Mouse (Mus musculus) ES-Bruce4 (cell line): ENCODE results near the gene Klf16. TPM values are rescaled to one million over a fixed set of nuclear protein-coding genes. Genes with fewer than 3 reads are reported as not detected.

Experiments used
- H3K27ac ChIP-seq: 2 replicates; pipeline ENCODE4 v1.5.1; 2012; ENCODE audit warnings: low read length, inconsistent platforms; ENCODE audit not compliant: insufficient read depth
- H3K27me3 ChIP-seq: 2 replicates; pipeline ENCODE4 v1.6.1; 2012; ENCODE audit warnings: mild to moderate bottlenecking, low read length, inconsistent platforms; ENCODE audit not compliant: control insufficient read depth, poor library complexity, insufficient read depth, severe bottlenecking
- H3K36me3 ChIP-seq: 2 replicates; pipeline ENCODE4 v1.6.1; 2012; ENCODE audit warnings: inconsistent platforms, mild to moderate bottlenecking, low read length, moderate library complexity; ENCODE audit not compliant: control insufficient read depth, poor library complexity, insufficient read depth, severe bottlenecking
- H3K4me1 ChIP-seq: one replicate; pipeline ENCODE4 v1.8.1; 2011; ENCODE audit warnings: low read length; ENCODE audit not compliant: control insufficient read depth, insufficient read depth
- H3K4me3 ChIP-seq: 2 replicates; pipeline ENCODE4 v1.5.1; 2011; ENCODE audit warnings: low read depth, mild to moderate bottlenecking, low read length
- H3K9ac ChIP-seq: 2 replicates; pipeline ENCODE4 v1.6.1; 2012; ENCODE audit warnings: low read depth, mild to moderate bottlenecking, inconsistent platforms; ENCODE audit not compliant: poor library complexity, severe bottlenecking
- H3K9me3 ChIP-seq: replicated peaks from 2 replicates; pipeline ENCODE4 v1.6.1; 2012; ENCODE audit warnings: mild to moderate bottlenecking, low read length, inconsistent platforms; ENCODE audit not compliant: control insufficient read depth, poor library complexity, insufficient read depth, severe bottlenecking
- CTCF ChIP-seq: IDR thresholded peaks from one replicate; pipeline ENCODE4 v1.8.1; 2011; ENCODE audit warnings: low read depth, low read length
- EP300 ChIP-seq: IDR thresholded peaks from 2 replicates; pipeline ENCODE4 v1.6.1; 2011; ENCODE audit warnings: low read depth, low read length; ENCODE audit not compliant: insufficient read depth
- POLR2A ChIP-seq: IDR thresholded peaks from one replicate; pipeline ENCODE4 v1.8.1; 2011; ENCODE audit warnings: low read length; ENCODE audit not compliant: insufficient read depth
- polyA plus RNA-seq: library from polyadenylated mRNA; stranded (reverse); fragments of >200 nt; gene quantifications from 2 replicates; pipeline ENCODE4 v1.2.4, GENCODE M21; 2011; ENCODE audit warnings: low read depth; ENCODE audit not compliant: missing spikeins, insufficient read depth, insufficient read length

Klf16 gene
- polyA plus RNA-seq, 1 experiment: 24.9 TPM

- H3K27ac ChIP-seq: no peak overlapping the region
- no peak overlapping the region for H3K9ac ChIP-seq
- H3K27me3 ChIP-seq: no peaks in the 10 kb centered on the region
- no peaks in the 10 kb centered on the region for H3K4me1 ChIP-seq
- TF ChIP-seq POLR2A (no peak), CTCF (no peak), EP300 (no peak)
- H3K36me3 ChIP-seq: peaks cover 11% of the 10 kb centered on the region; the same call in 1 of the 2 replicates
- no peaks in the 10 kb centered on the region for H3K9me3 ChIP-seq
- no peak overlapping the region for H3K4me3 ChIP-seq
Observed at GRCm38 (mm10) chr10:80613821-80614220, 36.7 kb upstream of the Klf16 start.

DNA sequence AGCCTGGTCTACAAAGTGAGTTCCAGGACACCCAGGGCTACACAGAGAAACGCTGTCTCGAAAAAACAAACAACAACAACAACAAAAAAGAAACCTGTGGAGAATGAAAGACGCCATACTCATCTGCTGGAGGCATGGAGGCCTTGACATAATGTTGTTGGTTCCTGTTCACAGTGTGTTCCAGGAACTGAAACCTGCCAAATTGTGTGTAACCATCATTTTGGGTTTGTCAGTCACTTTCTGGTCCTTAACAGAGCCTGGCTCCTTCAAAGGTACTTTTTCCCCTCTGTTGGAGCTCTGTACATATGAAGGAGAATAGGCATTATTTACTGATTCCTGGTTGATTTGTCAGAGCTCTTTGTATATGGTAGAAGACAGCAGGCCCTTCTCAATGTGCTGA lies 34.8 kb upstream of the Klf16 start:
- Histone ChIP-seq H3K9me3 (no peaks in the 10 kb centered on the region), H3K4me3 (no peak overlapping the region), H3K9ac (no peak overlapping the region), H3K4me1 (no peaks in the 10 kb centered on the region), H3K36me3 (peaks cover 11% of the 10 kb centered on the region; the same call in 1 of the 2 replicates), H3K27me3 (no peaks in the 10 kb centered on the region), H3K27ac (no peak overlapping the region)
- TF ChIP-seq CTCF: no peak
- no peak for TF ChIP-seq EP300
- TF ChIP-seq POLR2A: no peak

- Histone ChIP-seq H3K4me1 (no peaks in the 10 kb centered on the region), H3K27me3 (no peaks in the 10 kb centered on the region), H3K27ac (no peak overlapping the region), H3K9ac (no peak overlapping the region), H3K4me3 (no peak overlapping the region), H3K36me3 (peaks cover 11% of the 10 kb centered on the region; the same call in 1 of the 2 replicates), H3K9me3 (no peaks in the 10 kb centered on the region)
- TF ChIP-seq CTCF: no peak
- TF ChIP-seq POLR2A: no peak
- no peak for TF ChIP-seq EP300
Observed at GRCm38 (mm10) chr10:80611024-80611423, 33.9 kb upstream of the Klf16 start.

- Histone ChIP-seq H3K9me3 (no peaks in the 10 kb centered on the region), H3K27ac (no peak overlapping the region), H3K36me3 (peaks cover 8% of the 10 kb centered on the region; the same call in 1 of the 2 replicates), H3K4me3 (no peak overlapping the region), H3K9ac (no peak overlapping the region), H3K4me1 (peaks cover 2% of the 10 kb centered on the region), H3K27me3 (no peaks in the 10 kb centered on the region)
- TF ChIP-seq CTCF: no peak
- no peak for TF ChIP-seq EP300
- no peak for TF ChIP-seq POLR2A
Observed at GRCm38 (mm10) chr10:80610116-80610785, 33.1 kb upstream of the Klf16 start.

DNA sequence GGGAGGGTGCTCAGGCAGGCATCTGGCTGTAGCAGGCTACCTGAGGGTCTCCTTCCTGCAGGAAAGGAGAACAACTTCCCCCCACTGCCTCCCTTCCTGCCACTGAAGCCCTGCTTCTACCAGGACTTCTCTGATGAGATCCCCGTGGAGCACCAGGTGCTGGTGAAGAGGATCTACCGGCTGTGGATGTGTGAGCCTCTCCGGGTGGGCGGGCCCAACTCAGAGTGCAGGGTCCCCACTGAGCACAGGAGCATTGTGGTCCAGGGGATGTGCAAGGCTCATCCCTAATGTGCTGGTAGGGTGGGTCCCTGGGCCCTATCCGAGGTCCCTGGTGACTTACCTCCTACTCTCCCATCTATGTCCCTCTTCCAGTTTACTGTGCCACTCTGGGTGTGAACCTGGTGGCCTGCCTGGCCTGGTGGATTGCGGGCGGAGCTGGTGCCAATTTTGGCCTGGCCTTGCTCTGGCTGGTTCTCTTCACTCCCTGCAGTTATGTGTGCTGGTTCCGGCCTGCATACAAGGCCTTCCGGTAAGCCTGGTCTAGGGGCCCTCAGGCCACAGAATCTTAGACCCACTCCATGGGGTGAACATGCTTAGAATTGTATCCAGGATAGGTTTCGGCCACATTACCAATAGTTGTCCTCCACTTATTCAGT lies 32.3 kb upstream of the Klf16 start:
- no peak overlapping the region for H3K4me3 ChIP-seq
- no peak overlapping the region for H3K9ac ChIP-seq
- H3K27ac ChIP-seq: no peak overlapping the region
- H3K9me3 ChIP-seq: no peaks in the 10 kb centered on the region
- no peak for TF ChIP-seq POLR2A
- TF ChIP-seq CTCF: no peak
- TF ChIP-seq EP300: no peak
- peaks cover 4% of the 10 kb centered on the region for H3K4me1 ChIP-seq
- 0 out of 2 replicates have a peak, but pooled peaks cover 5% of the 10 kb centered on the region for H3K36me3 ChIP-seq
- H3K27me3 ChIP-seq: no peaks in the 10 kb centered on the region

DNA sequence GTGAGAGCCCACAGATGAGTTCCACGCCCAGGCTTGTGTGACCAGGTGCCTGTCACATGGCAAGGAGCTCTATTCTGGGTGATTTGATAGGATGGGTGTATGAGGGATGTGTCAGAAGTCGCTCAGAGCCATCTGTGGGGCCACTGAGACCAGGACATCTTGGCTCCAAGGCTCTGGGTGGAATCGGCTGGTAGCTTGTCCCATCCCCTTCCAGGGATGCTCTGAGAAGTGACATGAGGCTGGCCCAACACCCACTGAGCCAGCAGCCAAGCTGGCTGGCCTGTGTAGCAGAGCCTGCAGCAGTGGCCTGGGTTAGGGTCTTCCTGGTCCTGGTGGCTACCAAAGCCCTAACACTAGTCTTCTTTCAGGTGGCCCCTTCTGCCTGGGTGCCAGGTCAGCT lies 31.3 kb upstream of the Klf16 start:
- 0 out of 2 replicates have a peak, but pooled peaks cover 5% of the 10 kb centered on the region for H3K36me3 ChIP-seq
- H3K9ac ChIP-seq: no peak overlapping the region

More for the DNA sequence above, 31.3 kb upstream of the Klf16 start:
- TF ChIP-seq POLR2A: no peak
- TF ChIP-seq EP300: no peak
- no peak for TF ChIP-seq CTCF
- Histone ChIP-seq H3K9me3 (no peaks in the 10 kb centered on the region), H3K4me3 (no peak overlapping the region), H3K27me3 (no peaks in the 10 kb centered on the region), H3K4me1 (peaks cover 8% of the 10 kb centered on the region), H3K27ac (no peak overlapping the region)
